Mouse (Mus musculus) adrenal gland, postnatal 36 days (tissue): ENCODE data around the gene Ticam1. TPM values are rescaled to one million over a fixed set of nuclear protein-coding genes. Genes with fewer than 3 reads are reported as not detected.

Source experiments
- DNase-seq, 2 experiments: peaks; one replicate each; pipeline ENCODE4 v3.0.0; 2021; ENCODE audit warnings: mixed read lengths in 1 of 2
- total RNA-seq, 2 experiments: library from RNA; stranded (reverse); gene quantifications; 2 replicates each; pipeline ENCODE4 v1.2.3; 2021

The Ticam1 gene
- total RNA-seq, 2 experiments from 2014 or later = 21.1 to 23.1 TPM

- DNase-seq = peak; percentile 98 to 99
Observed at GRCm38 (mm10) chr17:56290388-56291170, 14.0 kb upstream of the Ticam1 start.

- peak; percentile 64 to 74 for DNase-seq
Observed at GRCm38 (mm10) chr17:56289371-56290331, 13.1 kb upstream of the Ticam1 start.

- DNase-seq = no peak
Observed at GRCm38 (mm10) chr17:56288866-56289265, 12.3 kb upstream of the Ticam1 start.

GRCm38 (mm10) chr17:56287830-56288229, 11.2 kb upstream of the Ticam1 start:
- DNase-seq = peak; percentile 79 to 81

- DNase-seq = no peak
Observed at GRCm38 (mm10) chr17:56285995-56286394, 9.4 kb upstream of the Ticam1 start.

GRCm38 (mm10) chr17:56283316-56283715, 6.7 kb upstream of the Ticam1 start:
- no peak for DNase-seq

- no peak for DNase-seq
Observed at GRCm38 (mm10) chr17:56282802-56283201, 6.2 kb upstream of the Ticam1 start.

GRCm38 (mm10) chr17:56281193-56281592, 4.6 kb upstream of the Ticam1 start:
- no peak for DNase-seq

GRCm38 (mm10) chr17:56279481-56280155, 3.0 kb upstream of the Ticam1 start:
- DNase-seq = peak; percentile 47 to 57

GRCm38 (mm10) chr17:56278340-56278739, 1.8 kb upstream of the Ticam1 start:
- no peak for DNase-seq

- no peak for DNase-seq
Observed at GRCm38 (mm10) chr17:56277567-56277893, 944 bp upstream of the Ticam1 start.

- DNase-seq = peak; percentile 63 to 67
Observed at GRCm38 (mm10) chr17:56275842-56276480, 625 bp downstream of the Ticam1 start.

- DNase-seq = no peak
Observed at GRCm38 (mm10) chr17:56273986-56274385, 2.6 kb downstream of the Ticam1 start.

GRCm38 (mm10) chr17:56273482-56273881, 3.1 kb downstream of the Ticam1 start:
- no peak for DNase-seq

GRCm38 (mm10) chr17:56272644-56273043, 3.9 kb downstream of the Ticam1 start:
- DNase-seq = no peak

- DNase-seq = no peak
Observed at GRCm38 (mm10) chr17:56271609-56272253, 4.9 kb downstream of the Ticam1 start.

GRCm38 (mm10) chr17:56269741-56270140, 6.8 kb downstream of the Ticam1 start:
- DNase-seq = no peak

GRCm38 (mm10) chr17:56269153-56269630, 7.4 kb downstream of the Ticam1 start:
- peak; percentile 46 to 73 for DNase-seq

GRCm38 (mm10) chr17:56266271-56266670, 10.3 kb downstream of the Ticam1 start:
- peak; percentile 71 to 73 for DNase-seq

GRCm38 (mm10) chr17:56265869-56266268, 10.7 kb downstream of the Ticam1 start:
- peak; percentile 57 to 62 for DNase-seq

- no peak for DNase-seq
Observed at GRCm38 (mm10) chr17:56265011-56265410, 11.6 kb downstream of the Ticam1 start.
